ENCODE assay signal across 8 mouse cellular contexts in the genomic region with DNA sequence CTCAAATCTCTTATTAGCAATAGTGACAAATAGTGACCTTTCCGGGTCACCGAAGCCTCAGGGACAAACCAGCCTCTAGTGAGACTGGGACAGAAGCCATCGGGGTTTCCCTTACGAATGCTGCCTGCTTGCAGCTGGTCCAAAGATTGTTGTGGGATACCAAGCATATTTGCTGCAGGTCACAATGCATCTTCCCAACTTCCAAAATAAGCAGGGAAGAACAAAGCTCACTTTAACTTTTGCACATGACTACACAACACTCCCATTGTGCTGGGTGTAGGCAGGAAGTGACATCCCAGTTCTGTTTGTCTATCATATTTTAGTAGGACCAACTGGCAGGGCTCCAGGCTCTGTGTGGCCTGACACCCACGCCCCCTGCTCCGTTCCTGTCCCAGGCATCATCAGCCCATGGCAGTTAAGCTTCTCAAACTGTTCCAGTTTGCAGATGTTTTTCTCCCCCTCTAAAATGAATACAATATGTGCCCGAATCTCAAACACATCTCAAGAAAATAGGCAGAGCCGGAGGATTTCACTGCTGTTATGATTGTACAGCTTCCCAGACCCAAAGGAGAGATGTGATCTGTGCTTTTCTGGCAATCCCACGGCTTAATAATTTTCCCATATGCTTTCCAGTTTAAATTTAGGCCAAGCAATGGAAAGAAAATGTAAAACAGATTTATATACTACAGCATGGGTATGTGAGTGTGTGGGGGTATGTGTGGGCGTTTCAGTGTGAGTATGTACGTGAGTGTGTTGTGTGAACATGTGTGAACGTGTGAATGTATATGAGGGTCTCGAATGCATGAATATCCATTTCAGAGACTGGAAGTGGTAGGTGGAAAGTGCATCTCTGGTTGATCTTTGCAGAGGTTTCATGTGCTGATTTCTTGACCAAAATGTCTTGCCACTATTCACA. TPM values are rescaled to one million over a fixed set of nuclear protein-coding genes. Genes with fewer than 3 reads are reported as not detected.
DNase-seq lines count a peak whose midpoint lies in the region; ATAC-seq and TF ChIP-seq lines count a peak whose summit lies in the region.
"Had no signal": no experiment of that assay in that cellular context is flagged by ENCODE, and none has a peak within 500 bp of the region (broad histone marks: within the 10 kb centered on the region; RNA-seq: fewer than 3 reads in every experiment).

No protein-coding gene starts in this region.

- H3K9ac ChIP-seq in limb, embryonic 11.5 days (ENCODE audit: low read length): no peak overlapping the region
- H3K9ac ChIP-seq in embryonic facial prominence, embryonic 15.5 days: no peak overlapping the region

- H3K4me3 ChIP-seq in limb, embryonic 11.5 days (ENCODE audit: low read depth, low read length): no peak overlapping the region
- no peak overlapping the region for H3K4me3 ChIP-seq in limb, embryonic 10.5 days
- no peak overlapping the region for H3K4me3 ChIP-seq in embryonic facial prominence, embryonic 15.5 days (replicated peaks)
- no peak overlapping the region for H3K4me3 ChIP-seq in cerebellum, adult 2 months (replicated peaks; ENCODE audit: insufficient read depth, low read depth, low read length)

- 82% methylated on average over 13 of the region's 13 CpGs for WGBS in limb, embryonic 11.5 days
- WGBS in limb, embryonic 10.5 days: 90% methylated on average over 13 of the region's 13 CpGs
- WGBS in embryonic facial prominence, embryonic 15.5 days: 34% methylated on average over 13 of the region's 13 CpGs
- whole genome bisulfite sequencing in cerebellum, adult 2 months: 58% methylated on average over 13 of the region's 13 CpGs

- H3K36me3 ChIP-seq in limb, embryonic 11.5 days (ENCODE audit: control insufficient read depth, insufficient read depth, low read length): no peaks in the 10 kb centered on the region
- H3K36me3 ChIP-seq in limb, embryonic 10.5 days: no peaks in the 10 kb centered on the region
- peaks cover 11% of the 10 kb centered on the region; the same call in 1 of the 2 replicates for H3K36me3 ChIP-seq in embryonic facial prominence, embryonic 15.5 days

- ATAC-seq in limb, embryonic 11.5 days (ENCODE audit: insufficient number of reproducible peaks, low FRiP score, low TSS enrichment, low read depth): 0 out of 2 replicates have a peak, but pooled peaks have one; percentile 26
- peak; percentile 82 for ATAC-seq in embryonic facial prominence, embryonic 15.5 days (ENCODE audit: insufficient number of reproducible peaks, low FRiP score, low TSS enrichment, low read depth)

- H3K27ac ChIP-seq in limb, embryonic 11.5 days (replicated peaks; ENCODE audit: low read depth, low read length): 0 out of 2 replicates have a peak overlapping the region, but pooled peaks have one; percentile 36
- H3K27ac ChIP-seq in limb, embryonic 10.5 days: no peak overlapping the region
- peak overlapping the region; percentile 78 for H3K27ac ChIP-seq in embryonic facial prominence, embryonic 15.5 days (replicated peaks)
- no peak overlapping the region for H3K27ac ChIP-seq in cerebellum, adult 2 months (ENCODE audit: insufficient read depth, low read length)
- H3K27ac ChIP-seq: macrophage had no signal

- H3K4me1 ChIP-seq in limb, embryonic 11.5 days (ENCODE audit: control insufficient read depth, insufficient read depth, low read length): no peaks in the 10 kb centered on the region; the same call in 1 of the 2 replicates
- H3K4me1 ChIP-seq in limb, embryonic 10.5 days: no peaks in the 10 kb centered on the region
- H3K4me1 ChIP-seq in embryonic facial prominence, embryonic 15.5 days: peaks cover 21% of the 10 kb centered on the region
- no peaks in the 10 kb centered on the region for H3K4me1 ChIP-seq in cerebellum, adult 2 months (ENCODE audit: control insufficient read depth, insufficient read depth, low read length)

- H3K9me3 ChIP-seq in limb, embryonic 11.5 days (ENCODE audit: control insufficient read depth, low read length): no peaks in the 10 kb centered on the region
- H3K9me3 ChIP-seq in limb, embryonic 10.5 days (replicated peaks): no peaks in the 10 kb centered on the region
- H3K9me3 ChIP-seq in embryonic facial prominence, embryonic 15.5 days (replicated peaks): no peaks in the 10 kb centered on the region

- no peaks in the 10 kb centered on the region for H3K27me3 ChIP-seq in limb, embryonic 11.5 days (ENCODE audit: control insufficient read depth, insufficient read depth, low read length)
- no peaks in the 10 kb centered on the region for H3K27me3 ChIP-seq in limb, embryonic 10.5 days (ENCODE audit: low read depth, poor library complexity, severe bottlenecking)
- no peaks in the 10 kb centered on the region for H3K27me3 ChIP-seq in embryonic facial prominence, embryonic 15.5 days
- no peaks in the 10 kb centered on the region for H3K27me3 ChIP-seq in cerebellum, adult 2 months (ENCODE audit: control insufficient read depth, insufficient read depth, low read length)

- DNase-seq in limb, embryonic 11.5 days (ENCODE audit: low spot score): no peak
- no peak for DNase-seq in limb, embryonic 10.5 days (ENCODE audit: low spot score)
- DNase-seq in kidney, postnatal 25 days: peak; percentile 39 to 51
- peak; percentile 9 to 10 for DNase-seq in right cerebral cortex, postnatal 36 days (ENCODE audit: low spot score in 2 of 2)
- DNase-seq in thymus, postnatal 4 days: no peak
- no peak for DNase-seq in cerebellum, adult 2 months

- TF ChIP-seq CTCF in cerebellum, adult 2 months (IDR thresholded peaks at IDR 0.05; ENCODE audit: borderline replicate concordance, insufficient read depth, low read depth, low read length): no peak

- no peak overlapping the region for H3K4me2 ChIP-seq in limb, embryonic 11.5 days (ENCODE audit: low read depth, severe bottlenecking)
- peak overlapping the region; percentile 13; the same call in 1 of the 2 replicates for H3K4me2 ChIP-seq in embryonic facial prominence, embryonic 15.5 days (replicated peaks)

- TF ChIP-seq POLR2A in cerebellum, adult 2 months (IDR thresholded peaks at IDR 0.05; ENCODE audit: borderline replicate concordance, insufficient read depth, low read length): no peak

RNA-seq across cellular contexts. Expression of gene Fbxo48, which starts 55.5 kb away (rescaled TPM):
- polyA plus RNA-seq in limb, embryonic 11.5 days (2014; fragmentation: Nextera tagmentation; extraction: Ambion mirVana): 1.5 and 1.8 TPM in 2 replicates
- polyA plus RNA-seq in limb, embryonic 10.5 days (2016; fragmentation: Nextera tagmentation; extraction: Ambion mirVana): 1.1 and 1.6 TPM in 2 replicates
- 0.98 and 1.2 TPM in 2 replicates for polyA plus RNA-seq in embryonic facial prominence, embryonic 15.5 days (2015; fragmentation: Nextera tagmentation; extraction: Ambion mirVana)
- 0.54 and 0.61 TPM in 2 replicates for polyA plus RNA-seq in cerebellum, adult 2 months (2012; rRNA removed)

Comparison
In these comparisons a context has a peak if more than half of its experiments do, and no peak if none do; other contexts are left out.
1. H3K27ac ChIP-seq: peak in limb, embryonic 11.5 days (single experiment) and embryonic facial prominence, embryonic 15.5 days (single experiment); none in limb, embryonic 10.5 days (single experiment) and cerebellum, adult 2 months (single experiment).
2. DNase-seq: peak in kidney, postnatal 25 days (2 of 2) and right cerebral cortex, postnatal 36 days (2 of 2); none in limb, embryonic 11.5 days (single experiment), limb, embryonic 10.5 days (single experiment), thymus, postnatal 4 days (single experiment) and cerebellum, adult 2 months (0 of 2).